In genomic region chr9:43453953-43454582, GRCm38 (mm10) we compare ENCODE assay signal across 11 mouse cellular contexts.
A peak's percentile ranks its signal among the peaks of the same experiment; 100 is the strongest.
DNase-seq lines count a peak whose midpoint lies in the region; ATAC-seq and TF ChIP-seq lines count a peak whose summit lies in the region.
"Had no signal": no experiment of that assay in that cellular context is flagged by ENCODE, and none has a peak within 500 bp of the region (broad histone marks: within the 10 kb centered on the region; RNA-seq: fewer than 3 reads in every experiment).

No protein-coding gene starts in this region.

- TF ChIP-seq EP300 in stomach, postnatal 0 days (optimal IDR thresholded peaks at IDR 0.05) = no peak

- peaks cover 25% of the 10 kb centered on the region for H3K4me1 ChIP-seq in forebrain, embryonic 10.5 days
- H3K4me1 ChIP-seq in forebrain, embryonic 11.5 days (replicated peaks; ENCODE audit: control insufficient read depth, insufficient read depth, low read length) = peaks cover 9% of the 10 kb centered on the region
- 0 out of 2 replicates have a peak, but pooled peaks cover 6% of the 10 kb centered on the region for H3K4me1 ChIP-seq in stomach, embryonic 15.5 days
- H3K4me1 ChIP-seq in stomach, postnatal 0 days (replicated peaks; ENCODE audit: control insufficient read depth, insufficient read depth) = no peaks in the 10 kb centered on the region
- H3K4me1 ChIP-seq: lung, embryonic 15.5 days had no signal

- ATAC-seq in forebrain, embryonic 11.5 days (replicated peaks; ENCODE audit: low FRiP score) = no peak
- ATAC-seq in stomach, embryonic 15.5 days (ENCODE audit: insufficient read depth, low FRiP score, low read depth) = no peak
- ATAC-seq in stomach, postnatal 0 days (ENCODE audit: low FRiP score, low TSS enrichment) = no peak
- ATAC-seq: Patski had no signal

- no peaks in the 10 kb centered on the region for H3K36me3 ChIP-seq in forebrain, embryonic 10.5 days (replicated peaks)
- H3K36me3 ChIP-seq in forebrain, embryonic 11.5 days (ENCODE audit: control insufficient read depth, insufficient read depth, low read length) = no peaks in the 10 kb centered on the region
- no peaks in the 10 kb centered on the region for H3K36me3 ChIP-seq in stomach, embryonic 15.5 days
- no peaks in the 10 kb centered on the region for H3K36me3 ChIP-seq in stomach, postnatal 0 days (ENCODE audit: control insufficient read depth, insufficient read depth, low read length)
- H3K36me3 ChIP-seq: lung, embryonic 15.5 days had no signal

- H3K9ac ChIP-seq in forebrain, embryonic 11.5 days (ENCODE audit: low read length) = no peak overlapping the region
- H3K9ac ChIP-seq in stomach, embryonic 15.5 days = no peak overlapping the region
- no peak overlapping the region for H3K9ac ChIP-seq in stomach, postnatal 0 days (ENCODE audit: low read length)
- H3K9ac ChIP-seq: lung, embryonic 15.5 days had no signal

- no peaks in the 10 kb centered on the region for H3K9me3 ChIP-seq in forebrain, embryonic 10.5 days
- H3K9me3 ChIP-seq in forebrain, embryonic 11.5 days (ENCODE audit: control insufficient read depth, low read length) = no peaks in the 10 kb centered on the region
- H3K9me3 ChIP-seq in stomach, embryonic 15.5 days = no peaks in the 10 kb centered on the region
- H3K9me3 ChIP-seq in stomach, postnatal 0 days (ENCODE audit: control insufficient read depth, low read length) = no peaks in the 10 kb centered on the region
- H3K9me3 ChIP-seq: lung, embryonic 15.5 days had no signal

- TF ChIP-seq CTCF in stomach, postnatal 0 days (IDR thresholded peaks at IDR 0.05; ENCODE audit: low read depth) = no peak

- H3K4me2 ChIP-seq in forebrain, embryonic 11.5 days (ENCODE audit: low read depth, low read length, severe bottlenecking) = no peak overlapping the region
- H3K4me2 ChIP-seq in stomach, embryonic 15.5 days = peak overlapping the region; percentile 17; the same call in 1 of the 2 replicates
- H3K4me2 ChIP-seq in stomach, postnatal 0 days (replicated peaks; ENCODE audit: low read depth) = no peak overlapping the region
- H3K4me2 ChIP-seq: lung, embryonic 15.5 days had no signal

- 5% methylated on average over 14 of the region's 14 CpGs for WGBS in forebrain, embryonic 10.5 days
- WGBS in forebrain, embryonic 11.5 days = 3% methylated on average over 14 of the region's 14 CpGs
- 2% methylated on average over 14 of the region's 14 CpGs for WGBS in stomach, embryonic 15.5 days
- WGBS in stomach, postnatal 0 days = 3% methylated on average over 14 of the region's 14 CpGs

- no peak overlapping the region for H3K27ac ChIP-seq in forebrain, embryonic 10.5 days
- H3K27ac ChIP-seq in forebrain, embryonic 11.5 days (ENCODE audit: low read depth, low read length) = no peak overlapping the region
- H3K27ac ChIP-seq in stomach, embryonic 15.5 days = no peak overlapping the region
- H3K27ac ChIP-seq in stomach, postnatal 0 days (replicated peaks) = no peak overlapping the region
- H3K27ac ChIP-seq: lung, embryonic 15.5 days had no signal

- H3K4me3 ChIP-seq in forebrain, embryonic 10.5 days = peak overlapping the region; percentile 14; the same call in 1 of the 2 replicates
- no peak overlapping the region for H3K4me3 ChIP-seq in forebrain, embryonic 11.5 days (ENCODE audit: low read depth, low read length)
- H3K4me3 ChIP-seq in stomach, embryonic 15.5 days (replicated peaks) = no peak overlapping the region
- no peak overlapping the region for H3K4me3 ChIP-seq in stomach, postnatal 0 days (ENCODE audit: low read depth, low read length)
- H3K4me3 ChIP-seq: lung, embryonic 15.5 days had no signal

- peaks cover 63% of the 10 kb centered on the region for H3K27me3 ChIP-seq in forebrain, embryonic 10.5 days (ENCODE audit: poor library complexity, severe bottlenecking)
- H3K27me3 ChIP-seq in forebrain, embryonic 11.5 days (ENCODE audit: control insufficient read depth, insufficient read depth, low read length) = peaks cover 9% of the 10 kb centered on the region
- peaks cover 27% of the 10 kb centered on the region for H3K27me3 ChIP-seq in stomach, embryonic 15.5 days (replicated peaks)
- no peaks in the 10 kb centered on the region for H3K27me3 ChIP-seq in stomach, postnatal 0 days (ENCODE audit: control insufficient read depth, insufficient read depth, low read length)

- DNase-seq in forebrain, embryonic 10.5 days (ENCODE audit: extremely low spot score, low spot score) = no peak
- DNase-seq in forebrain, embryonic 11.5 days (ENCODE audit: low spot score) = no peak
- no peak for DNase-seq in stomach, postnatal 0 days (ENCODE audit: low spot score)
- peak; percentile 28 for DNase-seq in kidney, postnatal 10 days
- no peak for DNase-seq in cerebellum, postnatal 14 days
- no peak for DNase-seq in gastrocnemius, postnatal 10 days
- DNase-seq in spleen, adult 12 weeks (ENCODE audit: low spot score) = no peak
- DNase-seq: gastrocnemius, postnatal 25 days had no signal
